Mouse (Mus musculus): ENCODE data around the gene Pilrb1. TPM values are rescaled to one million over a fixed set of nuclear protein-coding genes. Genes with fewer than 3 reads are reported as not detected.
"Not testable (repeated sequence)": the region's sequence is repeated elsewhere in the genome, so short reads cannot be mapped to it uniquely, and the experiment has no call there.

The Pilrb1 gene
- 0.16 TPM in 1 of 2 replicates, not detected in the other for polyA plus RNA-seq (2012; rRNA removed)

DNA sequence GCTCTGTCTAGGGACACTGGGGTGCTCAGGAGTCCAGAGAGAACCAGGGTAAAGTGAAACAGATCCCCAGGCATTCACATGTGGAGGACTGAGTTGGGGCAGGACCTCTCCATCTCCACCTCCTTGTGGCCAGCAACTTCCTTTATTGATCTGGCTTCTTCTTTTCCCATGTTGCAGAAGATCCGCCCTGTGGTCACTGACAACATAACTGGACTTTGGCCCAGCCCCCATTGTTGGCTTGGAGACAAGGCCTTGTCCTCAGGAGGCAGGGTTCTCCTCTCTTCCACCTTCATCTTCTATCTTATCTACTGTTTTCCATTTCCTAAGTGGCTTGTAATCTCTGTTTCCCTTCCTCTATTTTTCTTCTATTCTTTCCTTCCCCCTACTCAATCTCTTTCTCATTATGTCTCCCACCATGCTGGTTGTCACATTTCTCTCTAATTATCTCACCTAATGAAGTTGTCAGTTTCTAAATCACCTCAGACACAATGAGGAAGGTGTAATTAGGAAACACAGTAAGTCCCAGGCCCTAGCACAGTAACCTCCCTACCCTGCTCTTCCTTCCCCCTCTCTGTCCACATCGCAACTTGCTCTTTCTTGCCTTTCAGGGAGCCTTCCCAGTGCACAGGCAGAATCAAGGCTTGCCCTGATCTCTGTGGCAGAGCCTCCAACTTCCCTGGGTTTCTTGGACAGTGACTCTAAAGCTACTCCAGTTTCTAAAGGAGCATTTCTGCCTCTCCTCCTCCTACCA lies at the start of gene Pilrb1:
Gene Pilrb1 (minus strand): TSS at position 147 of the 751 bp plus-strand sequence.
- DNase-seq (ENCODE audit: low read depth) = not testable (repeated sequence)

DNA sequence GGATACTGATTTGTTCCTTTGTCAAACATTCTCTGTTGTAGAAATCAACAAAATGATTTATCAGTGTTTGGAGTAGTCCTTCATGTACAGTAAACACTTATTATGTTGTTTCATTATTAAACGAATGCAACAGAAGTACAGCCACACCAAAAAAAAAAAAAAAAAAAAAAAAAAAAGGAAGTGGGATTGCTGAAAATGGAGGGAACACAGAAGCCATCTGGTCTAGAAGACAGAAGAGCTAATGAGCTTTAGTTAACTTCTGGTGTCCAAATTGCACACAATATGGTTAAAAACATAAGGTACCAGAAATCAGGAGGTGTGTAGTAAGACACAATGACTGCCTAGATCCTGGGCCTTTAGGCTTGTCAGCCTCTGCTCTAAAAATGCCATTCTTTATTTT lies 39.9 kb upstream of the Pilrb1 start:
- no peak for DNase-seq (ENCODE audit: low read depth)
- no peak for TF ChIP-seq POLR2A (IDR thresholded peaks at IDR 0.05; ENCODE audit: borderline replicate concordance, extremely low read depth, insufficient read depth, insufficient read length, poor library complexity, severe bottlenecking)
- TF ChIP-seq CTCF (IDR thresholded peaks at IDR 0.05; ENCODE audit: borderline replicate concordance, extremely low read depth, insufficient read depth, insufficient read length) = no peak

DNA sequence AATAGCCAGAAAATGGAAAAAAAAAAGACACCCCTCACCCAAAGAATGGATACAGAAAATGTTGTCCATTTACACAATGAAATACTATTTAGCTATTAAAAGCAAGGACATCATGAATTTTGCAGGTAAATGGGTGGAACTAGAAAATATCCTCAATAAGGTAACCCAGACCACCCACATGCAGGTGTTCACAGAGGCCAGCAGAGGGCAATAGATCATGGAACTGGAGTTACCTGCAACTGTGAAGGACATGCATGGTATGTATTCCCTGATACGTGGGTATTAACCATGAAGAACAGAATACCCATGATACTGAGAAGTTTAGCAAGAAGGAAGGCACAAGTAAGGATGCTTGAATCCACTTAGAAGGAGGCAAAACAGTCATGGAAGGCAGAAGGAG lies 35.0 kb upstream of the Pilrb1 start:
- DNase-seq (ENCODE audit: low read depth) = peak; percentile 1
- TF ChIP-seq CTCF (IDR thresholded peaks at IDR 0.05; ENCODE audit: borderline replicate concordance, extremely low read depth, insufficient read depth, insufficient read length) (peak; percentile 29; the same call in 1 of the 2 replicates), POLR2A (IDR thresholded peaks at IDR 0.05; ENCODE audit: borderline replicate concordance, extremely low read depth, insufficient read depth, insufficient read length, poor library complexity, severe bottlenecking) (no peak)

DNA sequence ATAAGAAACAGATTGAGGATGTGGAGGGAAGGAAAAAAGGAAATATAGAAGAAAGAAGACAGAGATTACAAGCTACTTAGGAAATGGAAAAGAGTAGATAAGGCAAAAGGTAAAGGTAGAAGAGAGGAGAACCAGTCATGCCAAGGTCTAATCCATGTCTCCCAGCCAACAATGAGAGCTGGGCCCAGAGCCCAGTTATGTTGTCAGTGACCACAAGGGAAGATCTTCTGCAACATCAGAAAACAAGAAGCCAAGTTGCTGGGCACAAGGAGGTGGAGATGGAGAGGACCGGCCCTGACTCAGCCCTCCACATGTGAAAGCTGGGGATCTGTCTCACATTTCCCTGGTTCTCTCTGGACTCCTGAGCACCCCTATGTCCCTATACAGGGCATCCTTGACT lies 29.8 kb upstream of the Pilrb1 start:
- TF ChIP-seq POLR2A (IDR thresholded peaks at IDR 0.05; ENCODE audit: borderline replicate concordance, extremely low read depth, insufficient read depth, insufficient read length, poor library complexity, severe bottlenecking) (no peak), CTCF (IDR thresholded peaks at IDR 0.05; ENCODE audit: borderline replicate concordance, extremely low read depth, insufficient read depth, insufficient read length) (no peak)

DNA sequence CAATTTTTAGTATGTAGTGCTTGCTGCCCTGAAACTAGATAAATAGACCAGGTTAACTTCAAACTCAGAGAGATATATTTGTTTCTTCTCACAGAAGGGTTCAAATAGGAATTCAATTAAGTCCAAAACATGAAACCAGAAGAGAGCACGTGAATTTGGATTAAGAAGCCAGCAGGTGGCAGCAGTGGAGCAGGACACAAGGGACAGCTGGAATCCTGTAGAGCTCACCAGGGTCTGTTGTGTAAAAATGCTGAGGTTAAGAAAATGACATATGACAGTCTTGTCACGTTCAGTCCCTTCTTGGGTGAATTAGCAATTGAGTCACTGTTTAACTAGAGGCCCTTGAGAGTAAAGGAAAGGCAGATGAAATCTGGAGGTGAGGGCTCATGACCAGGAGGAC lies 28.0 kb upstream of the Pilrb1 start:
- peak; percentile 78 for DNase-seq (ENCODE audit: low read depth)
- TF ChIP-seq POLR2A (IDR thresholded peaks at IDR 0.05; ENCODE audit: borderline replicate concordance, extremely low read depth, insufficient read depth, insufficient read length, poor library complexity, severe bottlenecking) (no peak), CTCF (IDR thresholded peaks at IDR 0.05; ENCODE audit: borderline replicate concordance, extremely low read depth, insufficient read depth, insufficient read length) (peak; percentile 66; the same call in 1 of the 2 replicates)

More for the DNA sequence above, 29.8 kb upstream of the Pilrb1 start:
- no peak for DNase-seq (ENCODE audit: low read depth)

DNA sequence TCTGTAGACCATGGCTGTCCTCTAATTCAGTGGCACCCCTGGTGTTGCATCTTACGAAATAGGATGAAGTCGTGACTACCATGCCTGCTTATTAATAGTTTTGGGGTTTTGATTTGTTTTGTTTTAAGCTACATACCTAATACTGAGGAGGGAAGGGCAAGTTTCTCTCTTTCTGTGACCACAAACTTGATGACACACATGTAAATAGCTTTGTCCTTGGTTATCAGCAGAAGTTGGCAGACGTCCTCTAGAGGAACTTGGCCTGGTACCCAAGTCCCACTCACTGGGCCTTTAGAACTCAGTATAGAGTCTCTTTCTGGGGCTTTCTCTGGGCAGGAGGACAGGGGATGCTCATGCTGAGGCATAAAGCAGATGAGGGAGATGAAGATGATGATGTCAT lies 25.4 kb upstream of the Pilrb1 start:
- no peak for DNase-seq (ENCODE audit: low read depth)
- TF ChIP-seq POLR2A (IDR thresholded peaks at IDR 0.05; ENCODE audit: borderline replicate concordance, extremely low read depth, insufficient read depth, insufficient read length, poor library complexity, severe bottlenecking) (no peak), CTCF (IDR thresholded peaks at IDR 0.05; ENCODE audit: borderline replicate concordance, extremely low read depth, insufficient read depth, insufficient read length) (no peak)

DNA sequence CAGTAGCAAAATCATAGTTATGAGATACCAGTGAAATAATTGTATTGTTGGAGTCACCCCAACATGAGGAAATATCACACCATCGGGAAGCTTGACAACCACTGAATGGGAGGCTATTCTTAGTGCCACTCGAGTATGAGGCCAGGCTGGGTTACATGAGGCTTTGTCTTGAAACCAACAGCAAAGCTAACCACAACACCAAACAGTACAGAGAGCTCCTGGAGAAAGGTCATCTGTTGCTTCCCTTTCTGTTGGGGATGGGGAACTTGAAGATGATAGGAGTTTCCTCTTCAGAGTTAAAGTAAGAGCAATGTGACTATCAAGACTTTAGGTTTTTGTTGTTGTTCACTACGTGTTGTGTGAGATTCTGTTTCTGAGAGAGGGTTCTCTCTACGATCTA lies 25.0 kb upstream of the Pilrb1 start:
- no peak for DNase-seq (ENCODE audit: low read depth)
- no peak for TF ChIP-seq CTCF (IDR thresholded peaks at IDR 0.05; ENCODE audit: borderline replicate concordance, extremely low read depth, insufficient read depth, insufficient read length)

DNA sequence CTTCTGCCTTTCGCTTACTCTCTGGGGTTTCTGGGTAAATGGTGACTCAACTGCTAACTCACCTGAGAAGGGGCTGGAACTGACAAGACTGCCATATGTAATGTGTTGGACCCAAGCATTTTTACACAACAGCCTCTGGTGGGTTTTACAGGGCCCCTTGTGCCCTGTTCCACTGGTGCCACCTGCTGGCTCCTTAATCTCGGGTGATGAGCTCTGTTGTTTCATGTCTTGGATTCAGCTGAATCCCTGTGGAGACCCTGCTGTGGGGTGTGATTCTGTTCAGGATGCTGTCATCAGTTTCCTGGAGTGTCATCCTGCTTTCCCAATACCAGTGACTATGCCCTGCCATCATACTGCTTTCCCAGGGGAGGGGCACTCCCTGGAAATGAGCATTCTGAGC lies 20.0 kb upstream of the Pilrb1 start:
- DNase-seq (ENCODE audit: low read depth) = peak; percentile 4
- TF ChIP-seq CTCF (IDR thresholded peaks at IDR 0.05; ENCODE audit: borderline replicate concordance, extremely low read depth, insufficient read depth, insufficient read length) = peak; percentile 30; the same call in 1 of the 2 replicates
- no peak for TF ChIP-seq POLR2A (IDR thresholded peaks at IDR 0.05; ENCODE audit: borderline replicate concordance, extremely low read depth, insufficient read depth, insufficient read length, poor library complexity, severe bottlenecking)

DNA sequence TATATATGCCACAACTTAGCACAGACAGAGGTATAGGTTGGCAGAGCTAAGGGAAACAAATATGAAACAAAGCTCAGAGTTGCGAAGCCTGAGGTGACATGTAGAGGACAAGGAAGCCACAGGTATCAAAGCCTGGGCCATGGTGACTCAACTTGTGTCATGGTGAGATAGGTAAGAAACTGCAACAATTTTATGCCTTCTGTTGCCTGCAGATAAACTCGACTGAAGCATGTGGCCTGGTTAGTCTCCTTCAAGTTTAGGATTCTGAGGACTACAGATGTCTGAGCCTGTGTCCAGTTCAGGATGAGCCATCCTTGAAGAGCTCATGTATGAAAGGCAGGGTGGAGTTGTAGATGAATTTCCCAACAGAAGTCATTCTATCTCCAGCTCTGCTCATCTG lies 17.1 kb upstream of the Pilrb1 start:
- TF ChIP-seq POLR2A (IDR thresholded peaks at IDR 0.05; ENCODE audit: borderline replicate concordance, extremely low read depth, insufficient read depth, insufficient read length, poor library complexity, severe bottlenecking) (no peak), CTCF (IDR thresholded peaks at IDR 0.05; ENCODE audit: borderline replicate concordance, extremely low read depth, insufficient read depth, insufficient read length) (no peak)
- no peak for DNase-seq (ENCODE audit: low read depth)

DNA sequence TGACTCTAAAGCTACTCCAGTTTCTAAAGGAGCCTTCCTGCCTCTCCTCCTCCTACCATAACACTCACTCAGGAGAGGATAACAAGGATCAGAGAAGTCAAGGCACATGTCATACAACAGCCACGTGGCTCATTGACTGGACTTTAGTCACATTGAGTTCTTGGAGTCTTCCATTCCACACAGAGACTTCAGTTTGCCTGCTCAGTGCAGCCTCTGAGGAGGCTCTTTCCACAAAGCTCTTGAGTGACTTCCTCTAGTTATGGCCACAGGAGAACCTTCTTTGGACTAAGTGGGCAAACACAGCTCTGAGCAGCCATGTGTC lies 14.4 kb upstream of the Pilrb1 start:
- DNase-seq (ENCODE audit: low read depth) = not testable (repeated sequence)

DNA sequence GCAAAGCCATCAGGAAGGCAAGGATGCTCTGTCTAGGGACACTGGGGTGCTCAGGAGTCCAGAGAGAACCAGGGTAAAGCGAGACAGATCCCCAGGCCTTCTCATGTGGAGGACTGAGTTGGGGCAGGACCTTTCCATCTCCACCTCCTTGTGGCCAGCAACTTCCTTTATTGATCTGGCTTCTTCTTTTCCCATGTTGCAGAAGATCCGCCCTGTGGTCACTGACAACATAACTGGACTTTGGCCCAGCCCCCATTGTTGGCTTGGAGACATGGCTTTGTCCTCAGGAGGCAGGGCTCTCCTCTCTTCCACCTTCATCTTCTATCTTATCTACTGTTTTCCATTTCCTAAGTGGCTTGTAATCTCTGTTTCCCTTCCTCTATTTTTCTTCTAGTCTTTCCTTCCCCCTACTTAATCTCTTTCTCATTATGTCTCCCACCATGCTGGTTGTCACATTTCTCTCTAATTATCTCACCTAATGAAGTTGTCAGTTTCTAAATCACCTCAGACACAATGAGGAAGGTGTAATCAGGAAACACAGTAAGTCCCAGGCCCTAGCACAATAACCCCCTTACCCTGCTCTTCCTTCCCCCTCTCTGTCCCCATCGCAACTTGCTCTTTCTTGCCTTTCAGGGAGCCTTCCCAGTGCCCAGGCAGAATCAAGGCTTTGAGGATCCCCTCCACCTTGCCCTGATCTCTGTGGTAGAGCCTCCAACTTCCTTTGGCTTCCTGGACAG lies 13.9 kb upstream of the Pilrb1 start, which contains the start of gene Pilrb2:
Gene Pilrb2 (minus strand): TSS at position 172 of the 737 bp plus-strand sequence.
- not testable (repeated sequence) for DNase-seq (ENCODE audit: low read depth)

DNA sequence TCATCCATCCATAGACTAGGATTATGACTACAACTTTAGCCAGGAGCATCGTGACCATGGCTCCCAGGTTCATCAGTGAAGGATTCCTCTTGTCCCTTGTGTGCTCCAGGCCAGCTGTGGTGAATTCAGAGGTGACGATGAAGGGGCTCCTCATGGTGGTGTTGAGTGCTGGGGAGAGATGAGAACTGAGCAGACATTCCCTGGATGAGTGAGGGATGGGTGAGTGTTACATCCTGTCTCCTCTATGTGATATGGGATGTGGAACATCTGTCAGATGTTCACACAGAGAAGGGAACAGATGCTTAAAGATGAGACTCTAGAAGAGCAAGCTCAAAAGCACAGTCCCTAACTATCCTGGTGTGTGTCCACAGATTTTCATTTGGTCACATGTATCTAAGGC lies 10.7 kb upstream of the Pilrb1 start:
- DNase-seq (ENCODE audit: low read depth) = not testable (repeated sequence)

DNA sequence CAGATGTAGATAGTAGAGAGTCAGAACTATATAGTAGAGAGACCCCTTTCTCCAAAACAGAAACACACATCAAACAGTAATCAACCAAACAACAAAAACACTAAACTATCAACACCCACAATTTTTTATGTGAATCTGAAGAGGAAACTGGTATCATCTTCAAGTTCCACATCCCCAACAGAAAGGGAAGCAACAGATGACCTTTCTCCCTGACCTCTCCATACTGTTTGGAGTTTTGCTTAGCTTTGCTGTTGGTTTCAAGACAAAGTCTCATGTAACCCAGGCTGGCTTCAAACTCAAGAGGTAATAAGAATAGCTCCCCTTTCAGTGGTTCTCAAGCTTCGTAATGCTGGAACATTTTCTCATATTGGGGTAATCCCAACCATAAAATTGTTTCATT lies 6.1 kb upstream of the Pilrb1 start:
- DNase-seq (ENCODE audit: low read depth) = not testable (repeated sequence)

DNA sequence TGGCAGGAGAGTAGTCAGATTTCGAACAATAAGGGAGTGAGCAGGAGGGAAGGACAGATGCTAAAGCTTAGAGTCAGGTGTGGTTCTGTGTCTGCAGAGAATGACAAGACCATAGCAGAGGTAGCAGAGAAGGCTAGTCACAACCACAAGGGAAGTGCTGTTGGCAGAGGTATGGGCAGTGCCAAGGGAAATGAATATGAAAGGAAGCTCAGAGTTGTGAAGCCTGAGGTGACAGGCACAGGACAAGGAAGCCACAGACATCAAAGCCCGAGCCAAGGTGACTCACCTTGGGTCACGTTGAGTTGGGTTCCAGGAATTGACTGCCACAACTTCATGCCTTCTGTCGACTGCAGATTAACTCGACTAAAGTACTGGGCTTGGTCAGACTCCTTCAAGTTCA lies 1.0 kb downstream of the Pilrb1 start:
- not testable (repeated sequence) for DNase-seq (ENCODE audit: low read depth)

DNA sequence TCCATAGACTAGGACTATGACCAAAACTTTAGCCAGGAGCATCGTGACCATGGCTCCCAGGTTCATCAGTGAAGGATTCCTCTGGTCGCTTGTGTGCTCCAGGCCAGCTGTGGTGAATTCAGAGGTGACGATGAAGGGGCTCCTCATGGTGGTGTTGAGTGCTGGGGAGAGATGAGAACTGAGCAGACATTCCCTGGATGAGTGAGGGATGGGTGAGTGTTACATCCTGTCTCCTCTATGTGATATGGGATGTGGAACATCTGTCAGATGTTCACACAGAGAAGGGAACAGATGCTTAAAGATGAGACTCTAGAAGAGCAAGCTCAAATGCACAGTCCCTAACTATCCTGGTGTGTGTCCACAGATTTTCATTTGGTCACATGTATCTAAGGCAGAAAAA lies 3.0 kb downstream of the Pilrb1 start:
- not testable (repeated sequence) for DNase-seq (ENCODE audit: low read depth)

DNA sequence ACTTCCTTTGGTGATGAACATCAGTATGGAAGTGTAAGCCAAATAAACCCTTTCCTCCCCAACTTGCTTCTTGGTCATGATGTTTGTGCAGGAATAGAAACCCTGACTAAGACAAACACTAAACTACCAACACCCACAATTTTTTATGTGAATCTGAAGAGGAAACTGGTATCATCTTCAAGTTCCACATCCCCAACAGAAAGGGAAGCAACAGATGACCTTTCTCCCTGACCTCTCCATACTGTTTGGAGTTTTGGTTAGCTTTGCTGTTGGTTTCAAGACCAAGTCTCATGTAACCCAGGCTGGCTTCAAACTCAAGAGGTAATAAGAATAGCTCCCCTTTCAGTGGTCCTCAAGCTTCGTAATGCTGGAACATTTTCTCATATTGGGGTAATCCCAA lies 7.6 kb downstream of the Pilrb1 start:
- not testable (repeated sequence) for DNase-seq (ENCODE audit: low read depth)

DNA sequence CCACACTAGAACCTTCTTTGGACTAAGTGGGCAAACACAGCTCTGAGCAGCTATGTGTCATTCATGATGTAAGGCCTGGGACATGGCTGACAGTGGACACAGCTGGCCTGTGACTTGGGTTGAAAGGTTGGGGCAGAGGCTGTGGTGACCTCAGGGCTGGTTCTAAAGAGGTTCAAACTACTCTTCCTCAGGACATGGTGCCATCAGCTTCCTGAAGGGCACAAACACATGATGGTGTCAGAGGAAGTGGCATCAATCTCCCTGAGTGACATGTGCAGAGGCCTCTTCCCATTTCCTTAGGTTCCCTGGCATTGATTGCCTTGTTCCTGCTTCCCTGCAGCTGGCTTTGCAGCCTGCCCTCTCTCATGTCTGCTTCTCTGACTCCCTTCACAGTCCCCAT lies 20.8 kb downstream of the Pilrb1 start:
- not testable (repeated sequence) for DNase-seq (ENCODE audit: low read depth)

Data from brain, embryonic 14.5 days (tissue).